8 mouse cellular contexts compared by ENCODE assay signal in the genomic region with DNA sequence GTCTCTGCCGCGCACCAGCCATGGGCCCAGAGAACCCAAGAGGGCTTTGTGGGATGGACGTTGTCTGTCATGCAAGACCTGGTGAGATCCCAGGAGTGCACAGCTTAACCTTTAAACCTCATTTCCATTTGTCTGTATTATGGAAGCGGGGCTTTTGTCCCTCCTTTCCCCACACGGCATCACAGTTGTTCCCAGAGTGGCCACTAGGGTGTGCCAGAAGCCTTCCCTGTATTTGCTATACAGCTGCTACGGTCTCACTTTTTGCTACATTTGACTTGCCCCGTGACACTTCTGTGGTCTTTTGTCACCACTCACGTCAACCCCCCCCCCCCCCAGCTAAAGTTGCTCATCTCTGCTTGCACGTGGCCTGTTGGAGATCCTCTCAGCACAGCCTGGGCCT.
DNase-seq lines count a peak whose midpoint lies in the region; ATAC-seq and TF ChIP-seq lines count a peak whose summit lies in the region.

No protein-coding gene starts in this region.

- WGBS in embryonic facial prominence, embryonic 11.5 days: 5% methylated on average over 8 of the region's 9 CpGs
- 6% methylated on average over 9 of the region's 9 CpGs for WGBS in hindbrain, embryonic 11.5 days
- 5% methylated on average over 9 of the region's 9 CpGs for WGBS in midbrain, embryonic 10.5 days

- H3K36me3 ChIP-seq in G1E (replicated peaks): no peaks in the 10 kb centered on the region
- H3K36me3 ChIP-seq in embryonic facial prominence, embryonic 11.5 days (replicated peaks; ENCODE audit: control insufficient read depth, insufficient read depth, low read depth, low read length): no peaks in the 10 kb centered on the region
- no peaks in the 10 kb centered on the region for H3K36me3 ChIP-seq in hindbrain, embryonic 11.5 days (ENCODE audit: control insufficient read depth, insufficient read depth, low read length)
- peaks cover 2% of the 10 kb centered on the region; the same call in 1 of the 2 replicates for H3K36me3 ChIP-seq in midbrain, embryonic 10.5 days

- peak; percentile 46 for DNase-seq in G1E (ENCODE audit: low spot score)
- peak; percentile 32 to 50 for DNase-seq in adrenal gland, postnatal 4 days (ENCODE audit: low spot score in 2 of 2)
- peak; percentile 87 for DNase-seq in embryonic facial prominence, embryonic 11.5 days (ENCODE audit: low spot score)
- peak; percentile 90 for DNase-seq in hindbrain, embryonic 11.5 days (ENCODE audit: low spot score)
- peak; percentile 66 to 78 for DNase-seq in layer of hippocampus, postnatal 36 days
- DNase-seq in midbrain, embryonic 10.5 days (ENCODE audit: low spot score): peak; percentile 86
- peak; percentile 49 to 55 for DNase-seq in right cerebral cortex, postnatal 36 days (ENCODE audit: low spot score in 2 of 2)

- H3K4me1 ChIP-seq in G1E (ENCODE audit: insufficient read depth, low read depth, low read length): no peaks in the 10 kb centered on the region
- no peaks in the 10 kb centered on the region for H3K4me1 ChIP-seq in embryonic facial prominence, embryonic 11.5 days (ENCODE audit: control insufficient read depth, insufficient read depth, low read length)
- peaks cover 27% of the 10 kb centered on the region for H3K4me1 ChIP-seq in hindbrain, embryonic 11.5 days (replicated peaks; ENCODE audit: control insufficient read depth, insufficient read depth, low read length)
- peaks cover 90% of the 10 kb centered on the region for H3K4me1 ChIP-seq in midbrain, embryonic 10.5 days

- no peaks in the 10 kb centered on the region for H3K9me3 ChIP-seq in G1E (replicated peaks)
- H3K9me3 ChIP-seq in embryonic facial prominence, embryonic 11.5 days (replicated peaks; ENCODE audit: control insufficient read depth, low read length): no peaks in the 10 kb centered on the region
- no peaks in the 10 kb centered on the region for H3K9me3 ChIP-seq in hindbrain, embryonic 11.5 days (ENCODE audit: control insufficient read depth, low read length)
- no peaks in the 10 kb centered on the region for H3K9me3 ChIP-seq in midbrain, embryonic 10.5 days (replicated peaks)

- H3K4me2 ChIP-seq in embryonic facial prominence, embryonic 11.5 days (ENCODE audit: low read depth, low read length): no peak overlapping the region
- H3K4me2 ChIP-seq in hindbrain, embryonic 11.5 days (replicated peaks; ENCODE audit: low read depth, low read length): no peak overlapping the region

- TF ChIP-seq CTCF in G1E (IDR thresholded peaks at IDR 0.05; ENCODE audit: low read depth, low read length): peak; percentile 85

- peaks cover 23% of the 10 kb centered on the region for H3K27me3 ChIP-seq in G1E (ENCODE audit: insufficient read depth, low read length)
- peaks cover 9% of the 10 kb centered on the region; the same call in 1 of the 2 replicates for H3K27me3 ChIP-seq in embryonic facial prominence, embryonic 11.5 days (ENCODE audit: control insufficient read depth, insufficient read depth, low read length)
- H3K27me3 ChIP-seq in hindbrain, embryonic 11.5 days (ENCODE audit: control insufficient read depth, insufficient read depth, low read length): peaks cover 30% of the 10 kb centered on the region
- H3K27me3 ChIP-seq in midbrain, embryonic 10.5 days (ENCODE audit: low read depth, poor library complexity, severe bottlenecking): peaks cover 91% of the 10 kb centered on the region

- H3K9ac ChIP-seq in embryonic facial prominence, embryonic 11.5 days (replicated peaks; ENCODE audit: low read length): no peak overlapping the region
- no peak overlapping the region for H3K9ac ChIP-seq in hindbrain, embryonic 11.5 days (ENCODE audit: low read depth, low read length)

- ATAC-seq in G1E (ENCODE audit: extremely low read depth, insufficient number of reproducible peaks, low FRiP score, poor library complexity, severe bottlenecking): no peak
- no peak for ATAC-seq in embryonic facial prominence, embryonic 11.5 days (replicated peaks; ENCODE audit: insufficient number of reproducible peaks, low FRiP score, low TSS enrichment, low read depth)
- ATAC-seq in hindbrain, embryonic 11.5 days (ENCODE audit: low FRiP score): peak; percentile 48
- no peak for ATAC-seq in erythroid progenitor cell, adult 5-6 weeks (replicated peaks; ENCODE audit: low FRiP score, poor library complexity, severe bottlenecking)

- H3K27ac ChIP-seq in embryonic facial prominence, embryonic 11.5 days (replicated peaks; ENCODE audit: low read depth, low read length): no peak overlapping the region
- peak overlapping the region; percentile 74 for H3K27ac ChIP-seq in hindbrain, embryonic 11.5 days (ENCODE audit: low read depth, low read length)
- peak overlapping the region; percentile 72 for H3K27ac ChIP-seq in midbrain, embryonic 10.5 days (replicated peaks)

- H3K4me3 ChIP-seq in G1E (ENCODE audit: low read depth, low read length): no peak overlapping the region
- H3K4me3 ChIP-seq in embryonic facial prominence, embryonic 11.5 days (ENCODE audit: low read depth, low read length): no peak overlapping the region
- H3K4me3 ChIP-seq in hindbrain, embryonic 11.5 days (ENCODE audit: low read depth, low read length): no peak overlapping the region
- no peak overlapping the region for H3K4me3 ChIP-seq in midbrain, embryonic 10.5 days
